Mouse (Mus musculus): ENCODE measurements around the gene Lipc. TPM values are rescaled to one million over a fixed set of nuclear protein-coding genes. Genes with fewer than 3 reads are reported as not detected.

The Lipc gene
- polyA plus RNA-seq, 1 experiment: 0.08 TPM

DNA sequence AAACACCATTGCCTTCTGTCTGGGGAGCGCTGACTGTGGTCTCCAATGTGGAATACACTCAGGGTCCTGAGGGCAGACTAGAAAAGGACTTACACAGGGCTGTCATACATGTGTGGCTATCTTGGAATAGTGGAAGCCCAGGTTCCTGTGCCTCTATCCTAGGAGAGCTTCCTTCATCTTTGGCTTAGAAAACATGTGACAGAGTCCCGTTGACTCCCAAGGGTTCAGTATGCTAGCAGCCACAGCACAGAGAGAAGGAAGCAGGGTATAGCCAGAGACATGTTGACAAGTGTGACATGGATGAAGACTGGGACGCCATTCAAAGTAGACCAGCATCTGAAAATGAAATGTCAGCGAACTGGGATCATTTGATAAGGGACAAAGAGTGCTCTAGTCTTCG, 8.3 kb upstream of the Lipc start:
- no peak overlapping the region for H3K4me2 ChIP-seq (ENCODE audit: low read depth)
- H3ac ChIP-seq (ENCODE audit: control insufficient read depth, insufficient read length): no peak overlapping the region
- H3K79me2 ChIP-seq (ENCODE audit: control insufficient read depth, insufficient read depth): no peaks in the 10 kb centered on the region
- no peaks in the 10 kb centered on the region for H3K27me3 ChIP-seq (ENCODE audit: control insufficient read depth, insufficient read depth, insufficient read length)
- H3K36me3 ChIP-seq (ENCODE audit: control insufficient read depth, insufficient read depth): no peaks in the 10 kb centered on the region
- TF ChIP-seq POLR2A (IDR thresholded peaks at IDR 0.05; ENCODE audit: insufficient read length, low read depth): no peak
- no peak for TF ChIP-seq TCF3 (IDR thresholded peaks at IDR 0.05; ENCODE audit: insufficient read length, low read depth)
- TF ChIP-seq USF1 (IDR thresholded peaks at IDR 0.05; ENCODE audit: low read depth): no peak
- TF ChIP-seq CEBPB (IDR thresholded peaks at IDR 0.05; ENCODE audit: insufficient read depth, poor library complexity, severe bottlenecking): no peak
- TF ChIP-seq REST (IDR thresholded peaks at IDR 0.05; ENCODE audit: insufficient read depth, insufficient read length): no peak
- no peak for TF ChIP-seq MAX (IDR thresholded peaks at IDR 0.05; ENCODE audit: low read depth)
- no peak for TF ChIP-seq MYOG (IDR thresholded peaks at IDR 0.05; ENCODE audit: control insufficient read depth in 1 of 3, insufficient read depth in 1 of 3, insufficient read length in 2 of 3, low read depth in 2 of 3)
- no peak for TF ChIP-seq SRF (IDR thresholded peaks at IDR 0.05; ENCODE audit: control insufficient read depth, insufficient read length, low read depth)
- TF ChIP-seq POLR2AphosphoS2 (IDR thresholded peaks at IDR 0.05; ENCODE audit: insufficient read length, low read depth): no peak
- no peak for TF ChIP-seq TCF12 (IDR thresholded peaks at IDR 0.05; ENCODE audit: insufficient read depth, poor library complexity, severe bottlenecking)
- no peak overlapping the region for H3K4me3 ChIP-seq

DNA sequence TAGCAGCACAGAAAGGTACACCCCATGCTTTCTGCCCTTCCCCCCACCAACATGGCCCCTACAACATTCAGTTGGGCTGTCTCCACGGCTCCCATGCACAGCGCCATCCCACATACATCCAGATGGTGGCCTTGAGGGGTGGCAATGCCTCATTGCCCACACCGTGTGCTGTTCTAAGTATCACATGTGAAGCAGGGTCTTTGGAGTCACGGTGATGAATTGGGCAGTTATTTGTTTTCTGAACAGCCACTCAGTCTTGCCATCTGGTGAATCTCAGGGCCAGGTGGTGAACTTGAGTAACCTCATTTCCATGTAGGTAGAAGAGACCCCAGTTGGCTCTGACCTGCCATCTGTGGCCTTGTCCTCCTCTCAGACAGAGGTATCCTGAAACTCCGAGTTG, 7.8 kb upstream of the Lipc start:
- Histone ChIP-seq H3ac (ENCODE audit: control insufficient read depth, insufficient read length) (no peak overlapping the region), H3K4me3 (no peak overlapping the region)
- TF ChIP-seq TCF12 (IDR thresholded peaks at IDR 0.05; ENCODE audit: insufficient read depth, poor library complexity, severe bottlenecking): no peak
- no peak for TF ChIP-seq MYOD1 (IDR thresholded peaks at IDR 0.05; ENCODE audit: control insufficient read depth in 1 of 3, insufficient read length in 2 of 3, low read depth in 2 of 3)
- TF ChIP-seq E2F4 (IDR thresholded peaks at IDR 0.05; ENCODE audit: insufficient read depth): no peak
- TF ChIP-seq TCF3 (IDR thresholded peaks at IDR 0.05; ENCODE audit: insufficient read length, low read depth): no peak
- no peak for TF ChIP-seq MAX (IDR thresholded peaks at IDR 0.05; ENCODE audit: low read depth)
- no peak for TF ChIP-seq USF1 (IDR thresholded peaks at IDR 0.05; ENCODE audit: low read depth)
- no peak for TF ChIP-seq POLR2AphosphoS2 (IDR thresholded peaks at IDR 0.05; ENCODE audit: insufficient read length, low read depth)
- no peak for TF ChIP-seq REST (IDR thresholded peaks at IDR 0.05; ENCODE audit: insufficient read depth, insufficient read length)
- TF ChIP-seq MYOG (IDR thresholded peaks at IDR 0.05; ENCODE audit: control insufficient read depth in 1 of 3, insufficient read depth in 1 of 3, insufficient read length in 2 of 3, low read depth in 2 of 3): no peak
- no peak for TF ChIP-seq SRF (IDR thresholded peaks at IDR 0.05; ENCODE audit: control insufficient read depth, insufficient read length, low read depth)
- no peak for TF ChIP-seq CEBPB (IDR thresholded peaks at IDR 0.05; ENCODE audit: insufficient read depth, poor library complexity, severe bottlenecking)

GRCm38 (mm10) chr9:70959447-70959846, 7.4 kb upstream of the Lipc start:
- Histone ChIP-seq H3K4me2 (ENCODE audit: low read depth) (no peak overlapping the region), H3K36me3 (ENCODE audit: control insufficient read depth, insufficient read depth) (no peaks in the 10 kb centered on the region)

More for the DNA sequence above, 7.8 kb upstream of the Lipc start:
- no peaks in the 10 kb centered on the region for H3K27me3 ChIP-seq (ENCODE audit: control insufficient read depth, insufficient read depth, insufficient read length)
- H3K4me2 ChIP-seq (ENCODE audit: low read depth): no peak overlapping the region
- H3K79me2 ChIP-seq (ENCODE audit: control insufficient read depth, insufficient read depth): no peaks in the 10 kb centered on the region
- H3K36me3 ChIP-seq (ENCODE audit: control insufficient read depth, insufficient read depth): no peaks in the 10 kb centered on the region

DNA sequence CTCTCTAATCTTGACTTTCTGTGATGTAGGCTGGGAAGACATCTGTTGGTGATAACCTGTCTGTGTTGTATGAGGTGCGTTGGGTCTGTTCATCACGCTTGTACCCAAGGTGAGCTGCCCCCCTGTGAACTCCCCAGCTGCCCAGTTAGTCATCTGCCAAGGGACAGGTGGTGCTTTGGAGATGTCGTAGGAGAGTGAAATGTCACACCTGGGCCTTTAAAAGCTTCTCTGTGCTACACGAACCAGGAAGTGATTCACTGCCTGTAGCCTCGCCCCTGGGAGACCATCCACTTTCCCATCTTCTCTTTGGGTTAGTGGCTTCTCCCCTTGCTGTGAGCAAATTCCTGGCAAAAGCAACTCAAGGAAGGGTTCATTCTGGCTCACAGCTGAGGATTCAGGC, 6.4 kb upstream of the Lipc start:
- H3K27me3 ChIP-seq (ENCODE audit: control insufficient read depth, insufficient read depth, insufficient read length): no peaks in the 10 kb centered on the region
- no peak overlapping the region for H3K4me3 ChIP-seq
- H3ac ChIP-seq (ENCODE audit: control insufficient read depth, insufficient read length): no peak overlapping the region
- no peaks in the 10 kb centered on the region for H3K36me3 ChIP-seq (ENCODE audit: control insufficient read depth, insufficient read depth)
- TF ChIP-seq MYOD1 (IDR thresholded peaks at IDR 0.05; ENCODE audit: control insufficient read depth in 1 of 3, insufficient read length in 2 of 3, low read depth in 2 of 3) (no peak), REST (IDR thresholded peaks at IDR 0.05; ENCODE audit: insufficient read depth, insufficient read length) (no peak), POLR2A (IDR thresholded peaks at IDR 0.05; ENCODE audit: insufficient read length, low read depth) (no peak), USF1 (IDR thresholded peaks at IDR 0.05; ENCODE audit: low read depth) (no peak), TCF3 (IDR thresholded peaks at IDR 0.05; ENCODE audit: insufficient read length, low read depth) (no peak), MYOG (IDR thresholded peaks at IDR 0.05; ENCODE audit: control insufficient read depth in 1 of 3, insufficient read depth in 1 of 3, insufficient read length in 2 of 3, low read depth in 2 of 3) (no peak), TCF12 (IDR thresholded peaks at IDR 0.05; ENCODE audit: insufficient read depth, poor library complexity, severe bottlenecking) (no peak), MAX (IDR thresholded peaks at IDR 0.05; ENCODE audit: low read depth) (no peak), SRF (IDR thresholded peaks at IDR 0.05; ENCODE audit: control insufficient read depth, insufficient read length, low read depth) (no peak), POLR2AphosphoS2 (IDR thresholded peaks at IDR 0.05; ENCODE audit: insufficient read length, low read depth) (no peak), E2F4 (IDR thresholded peaks at IDR 0.05; ENCODE audit: insufficient read depth) (no peak), CEBPB (IDR thresholded peaks at IDR 0.05; ENCODE audit: insufficient read depth, poor library complexity, severe bottlenecking) (no peak)
- H3K4me2 ChIP-seq (ENCODE audit: low read depth): no peak overlapping the region
- H3K79me2 ChIP-seq (ENCODE audit: control insufficient read depth, insufficient read depth): no peaks in the 10 kb centered on the region

More at GRCm38 (mm10) chr9:70959447-70959846, 7.4 kb upstream of the Lipc start:
- H3ac ChIP-seq (ENCODE audit: control insufficient read depth, insufficient read length): no peak overlapping the region
- no peak overlapping the region for H3K4me3 ChIP-seq
- H3K27me3 ChIP-seq (ENCODE audit: control insufficient read depth, insufficient read depth, insufficient read length): no peaks in the 10 kb centered on the region
- H3K79me2 ChIP-seq (ENCODE audit: control insufficient read depth, insufficient read depth): no peaks in the 10 kb centered on the region
- TF ChIP-seq E2F4 (IDR thresholded peaks at IDR 0.05; ENCODE audit: insufficient read depth) (no peak), POLR2A (IDR thresholded peaks at IDR 0.05; ENCODE audit: insufficient read length, low read depth) (no peak)

DNA sequence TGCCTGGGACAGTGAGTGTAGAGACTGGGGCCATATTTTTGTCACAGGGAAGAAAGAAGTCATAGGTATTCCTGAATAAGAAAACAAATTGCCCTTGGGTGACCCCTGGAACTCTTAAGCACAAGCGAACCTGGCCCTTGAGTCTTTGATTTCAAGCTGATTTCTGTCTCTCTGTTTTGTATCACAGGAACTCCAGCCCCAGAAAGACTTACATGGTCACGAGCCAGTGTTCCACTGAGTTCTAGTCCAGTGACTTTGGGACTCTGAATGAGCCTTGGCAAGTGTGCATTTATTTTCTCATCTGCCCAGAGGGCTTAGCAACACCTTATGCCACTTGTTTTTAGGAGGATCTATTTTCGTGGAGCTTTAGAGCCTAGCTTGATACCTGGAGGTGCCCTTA, 5.7 kb upstream of the Lipc start:
- TF ChIP-seq MYOG (IDR thresholded peaks at IDR 0.05; ENCODE audit: control insufficient read depth in 1 of 3, insufficient read depth in 1 of 3, insufficient read length in 2 of 3, low read depth in 2 of 3) (no peak), TCF3 (IDR thresholded peaks at IDR 0.05; ENCODE audit: insufficient read length, low read depth) (no peak), POLR2A (IDR thresholded peaks at IDR 0.05; ENCODE audit: insufficient read length, low read depth) (no peak), SRF (IDR thresholded peaks at IDR 0.05; ENCODE audit: control insufficient read depth, insufficient read length, low read depth) (no peak), POLR2AphosphoS2 (IDR thresholded peaks at IDR 0.05; ENCODE audit: insufficient read length, low read depth) (no peak)

More for the DNA sequence above, 5.7 kb upstream of the Lipc start:
- Histone ChIP-seq H3ac (ENCODE audit: control insufficient read depth, insufficient read length) (no peak overlapping the region), H3K4me3 (no peak overlapping the region), H3K27me3 (ENCODE audit: control insufficient read depth, insufficient read depth, insufficient read length) (no peaks in the 10 kb centered on the region), H3K4me2 (ENCODE audit: low read depth) (no peak overlapping the region), H3K36me3 (ENCODE audit: control insufficient read depth, insufficient read depth) (no peaks in the 10 kb centered on the region), H3K79me2 (ENCODE audit: control insufficient read depth, insufficient read depth) (no peaks in the 10 kb centered on the region)

All from myocyte (in vitro differentiated cells).